Mouse (Mus musculus): ENCODE data around the gene F11r. TPM values are rescaled to one million over a fixed set of nuclear protein-coding genes. Genes with fewer than 3 reads are reported as not detected.

The F11r gene
- polyA plus RNA-seq, 1 experiment from 2014 or later: 10.1 TPM

DNA sequence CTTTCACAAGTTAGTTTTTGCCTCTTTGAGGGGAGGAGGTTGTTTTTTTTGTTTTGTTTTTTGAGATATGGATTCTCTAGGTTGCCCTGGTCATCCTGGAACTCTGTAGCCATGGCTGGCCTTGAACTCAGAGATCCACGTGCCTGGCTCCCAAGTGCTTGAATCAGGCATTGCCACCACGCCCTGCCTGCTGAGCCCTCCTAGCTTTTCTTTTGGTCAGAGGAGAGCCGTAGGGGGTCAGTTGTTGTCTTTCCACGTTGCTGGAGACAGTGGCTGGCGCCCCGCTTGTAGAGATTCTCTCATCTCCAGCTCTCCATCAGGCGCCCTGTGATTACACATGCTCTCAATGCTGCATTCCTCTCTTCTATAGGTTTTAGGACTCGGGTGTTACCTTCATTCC is 23.7 kb upstream of the F11r start:
- peak overlapping the region; percentile 59; the same call in 1 of the 2 replicates for H3K4me2 ChIP-seq (replicated peaks)
- ATAC-seq (ENCODE audit: low FRiP score, low read depth): no peak
- H3K9me3 ChIP-seq: no peaks in the 10 kb centered on the region
- H3K27ac ChIP-seq (replicated peaks): no peak overlapping the region
- H3K4me3 ChIP-seq: no peak overlapping the region
- no peak overlapping the region for H3K9ac ChIP-seq (replicated peaks)
- WGBS: 79% methylated on average over 8 of the region's 8 CpGs
- H3K27me3 ChIP-seq: peaks cover 7% of the 10 kb centered on the region
- peaks cover 38% of the 10 kb centered on the region for H3K36me3 ChIP-seq
- H3K4me1 ChIP-seq: peaks cover 21% of the 10 kb centered on the region

DNA sequence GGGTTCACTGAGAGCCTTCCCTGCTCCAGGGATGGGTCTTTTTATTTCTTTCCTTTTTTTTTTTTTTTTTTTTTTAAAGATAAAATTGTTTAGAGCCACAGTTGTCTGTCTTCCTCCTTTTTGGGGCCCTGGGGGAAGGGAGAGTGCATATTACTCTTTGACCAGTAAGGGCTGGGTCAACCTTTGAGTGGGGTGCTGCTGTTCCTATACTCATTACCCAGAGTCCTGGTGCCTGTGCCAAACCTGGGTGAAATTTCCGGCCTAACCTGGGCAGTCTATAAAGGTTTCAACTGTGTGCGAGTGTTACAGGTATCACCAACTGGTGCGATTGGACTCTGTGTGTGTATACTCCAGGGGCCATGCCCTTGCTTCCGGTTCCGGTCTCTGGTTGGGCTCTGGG is 18.7 kb upstream of the F11r start, which contains the start of gene Tstd1:
Tstd1 (plus strand) TSS at position 213 of the 400 bp plus-strand sequence.
- Histone ChIP-seq H3K9ac (replicated peaks) (no peak within 1 kb of the TSS), H3K36me3 (peaks cover 59% of the 10 kb centered on the region), H3K4me1 (peaks cover 8% of the 10 kb centered on the region), H3K9me3 (no peaks in the 10 kb centered on the region), H3K27ac (replicated peaks) (peak within 1 kb of the TSS; percentile 67), H3K4me2 (replicated peaks) (no peak within 1 kb of the TSS), H3K27me3 (no peaks in the 10 kb centered on the region), H3K4me3 (no peak within 1 kb of the TSS)
- no peak; the same call in 1 of the 2 replicates for ATAC-seq (ENCODE audit: low FRiP score, low read depth)
- 88% methylated on average over 5 of the region's 5 CpGs for WGBS

DNA sequence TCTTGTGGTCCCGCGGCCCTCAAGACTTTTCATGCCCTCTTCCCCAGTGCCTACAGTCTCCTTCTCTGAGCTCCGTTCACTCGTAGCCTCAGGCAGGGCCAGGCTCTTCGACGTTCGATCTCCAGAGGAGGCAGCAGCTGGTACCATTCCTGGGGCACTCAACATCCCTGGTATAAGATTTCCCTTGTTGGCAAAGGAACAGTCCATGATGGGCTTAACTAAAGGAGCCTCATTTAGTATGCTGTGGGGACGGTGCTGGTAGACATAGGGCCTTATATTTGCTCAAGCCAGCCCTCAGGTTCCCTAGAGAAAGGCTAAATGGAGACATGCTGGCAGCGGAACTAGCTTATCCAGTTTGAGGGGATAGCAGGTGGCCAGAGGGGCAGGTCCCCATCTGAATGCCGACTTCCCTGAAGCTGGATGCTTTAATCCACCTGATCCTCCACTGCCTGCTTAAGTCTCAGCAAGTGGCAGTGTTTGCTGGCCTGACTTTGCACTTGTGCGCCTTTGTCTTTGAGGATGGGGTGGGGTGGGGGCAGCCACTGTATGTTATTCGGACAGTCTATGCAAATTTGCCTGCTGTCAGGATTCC is 17.9 kb upstream of the F11r start:
- Histone ChIP-seq H3K9me3 (no peaks in the 10 kb centered on the region), H3K9ac (replicated peaks) (no peak overlapping the region), H3K36me3 (peaks cover 55% of the 10 kb centered on the region), H3K27ac (replicated peaks) (peak overlapping the region; percentile 67), H3K4me3 (no peak overlapping the region), H3K4me2 (replicated peaks) (no peak overlapping the region), H3K4me1 (peaks cover 1% of the 10 kb centered on the region; the same call in 1 of the 2 replicates), H3K27me3 (no peaks in the 10 kb centered on the region)
- WGBS: 43% methylated on average over 12 of the region's 12 CpGs
- peak; percentile 72 for ATAC-seq (ENCODE audit: low FRiP score, low read depth)

DNA sequence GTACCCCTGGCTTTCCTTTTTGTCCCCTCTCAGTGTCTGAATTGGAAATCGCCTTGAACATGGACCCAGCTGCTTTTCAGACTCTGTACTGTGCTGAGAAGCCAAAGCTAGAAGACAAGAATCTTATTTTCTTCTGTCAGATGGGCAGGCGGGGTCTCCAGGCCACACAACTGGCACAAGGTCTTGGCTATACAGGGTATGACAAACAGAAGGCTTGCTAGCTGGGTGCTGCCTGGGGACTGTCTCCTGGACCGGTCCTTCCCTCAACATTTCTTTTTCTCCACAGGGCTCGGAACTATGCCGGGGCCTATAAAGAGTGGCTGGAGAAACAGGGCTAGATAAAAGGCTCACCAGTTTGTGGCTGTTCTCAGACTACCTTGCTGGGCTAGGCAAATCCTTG is 17.4 kb upstream of the F11r start:
- no peaks in the 10 kb centered on the region for H3K27me3 ChIP-seq
- no peak overlapping the region for H3K9ac ChIP-seq (replicated peaks)
- WGBS: 66% methylated on average over 5 of the region's 5 CpGs
- H3K4me1 ChIP-seq: no peaks in the 10 kb centered on the region; the same call in 1 of the 2 replicates
- H3K4me3 ChIP-seq: no peak overlapping the region
- peaks cover 55% of the 10 kb centered on the region for H3K36me3 ChIP-seq
- H3K4me2 ChIP-seq (replicated peaks): no peak overlapping the region
- ATAC-seq (ENCODE audit: low FRiP score, low read depth): no peak; the same call in 1 of the 2 replicates
- H3K27ac ChIP-seq (replicated peaks): peak overlapping the region; percentile 67
- no peaks in the 10 kb centered on the region for H3K9me3 ChIP-seq

DNA sequence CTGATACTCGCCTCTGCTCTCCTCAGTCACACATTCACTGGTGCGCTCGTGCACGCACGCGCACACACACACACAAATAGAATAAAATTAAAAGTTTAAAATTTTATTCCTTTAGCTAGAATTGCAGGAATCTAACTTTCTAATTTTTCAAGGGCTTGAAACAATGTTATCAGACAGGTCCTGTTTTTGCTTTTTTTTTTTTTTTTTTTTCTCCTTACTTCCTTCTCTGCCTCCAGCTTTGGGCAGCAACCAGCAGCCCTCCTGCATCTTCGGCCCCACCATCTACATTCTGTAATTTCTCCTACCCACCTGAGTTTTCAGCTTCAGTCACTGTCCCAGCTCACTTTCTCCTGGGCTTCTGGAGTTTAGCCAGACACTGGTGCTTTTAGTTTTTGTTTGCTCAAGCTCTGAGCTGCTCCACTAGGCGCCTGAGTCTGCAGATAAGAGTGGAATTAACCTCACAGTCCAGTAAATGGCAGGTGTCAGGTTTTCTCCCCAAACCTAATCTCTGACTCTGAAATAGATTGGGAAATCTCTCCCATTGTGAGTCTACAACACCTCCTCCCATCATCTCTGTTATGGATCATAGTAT is 14.7 kb upstream of the F11r start:
- WGBS: 87% methylated on average over 8 of the region's 8 CpGs
- Histone ChIP-seq H3K36me3 (peaks cover 29% of the 10 kb centered on the region), H3K4me2 (replicated peaks) (no peak overlapping the region), H3K27ac (replicated peaks) (no peak overlapping the region), H3K9ac (replicated peaks) (no peak overlapping the region), H3K4me1 (no peaks in the 10 kb centered on the region; the same call in 1 of the 2 replicates), H3K27me3 (0 out of 2 replicates have a peak, but pooled peaks cover 1% of the 10 kb centered on the region), H3K9me3 (no peaks in the 10 kb centered on the region), H3K4me3 (no peak overlapping the region)
- no peak for ATAC-seq (ENCODE audit: low FRiP score, low read depth)

DNA sequence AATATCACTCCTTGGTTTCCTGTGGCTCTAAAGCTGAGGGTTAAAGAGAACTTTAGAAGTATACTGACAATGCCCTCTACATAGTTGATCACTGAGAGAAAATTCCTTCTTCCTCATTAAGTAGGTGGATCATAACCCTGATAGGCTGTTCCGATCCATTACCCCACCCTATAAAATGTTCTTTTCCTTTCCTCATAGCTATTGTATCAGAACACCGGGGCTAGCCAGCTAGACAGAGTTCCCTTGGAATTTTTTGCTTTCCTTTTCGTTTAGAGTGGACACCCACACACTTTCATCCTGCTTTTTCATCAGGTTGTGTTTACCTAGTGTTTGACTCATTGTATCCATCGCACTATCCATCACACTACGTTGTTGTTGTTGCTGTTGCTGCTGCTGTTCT is 12.7 kb upstream of the F11r start:
- H3K4me2 ChIP-seq (replicated peaks): no peak overlapping the region
- no peak overlapping the region for H3K4me3 ChIP-seq
- H3K4me1 ChIP-seq: no peaks in the 10 kb centered on the region; the same call in 1 of the 2 replicates
- peaks cover 10% of the 10 kb centered on the region for H3K36me3 ChIP-seq
- no peak overlapping the region for H3K27ac ChIP-seq (replicated peaks)
- no peak overlapping the region for H3K9ac ChIP-seq (replicated peaks)
- 79% methylated on average over 5 of the region's 5 CpGs for WGBS
- H3K27me3 ChIP-seq: 0 out of 2 replicates have a peak, but pooled peaks cover 4% of the 10 kb centered on the region
- H3K9me3 ChIP-seq: no peaks in the 10 kb centered on the region
- no peak for ATAC-seq (ENCODE audit: low FRiP score, low read depth)

DNA sequence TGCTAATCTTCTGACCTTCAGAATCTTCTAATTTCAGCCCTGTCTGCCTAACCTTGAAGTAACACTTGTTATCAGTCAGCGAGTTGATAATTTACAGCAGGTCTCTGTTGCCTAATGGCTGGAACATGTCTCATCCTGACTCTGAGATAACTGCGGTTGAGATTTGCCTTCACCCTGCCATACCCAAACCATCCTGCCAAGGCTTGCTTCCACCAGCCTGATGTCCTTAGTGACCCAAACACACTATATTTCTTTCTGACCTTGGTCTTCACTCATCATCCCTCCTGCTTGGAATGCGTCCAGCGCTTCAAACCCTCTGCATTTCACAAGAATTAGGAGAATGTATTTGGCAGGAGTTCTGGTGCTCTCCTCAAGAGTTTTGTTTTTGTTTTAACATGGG is 12.2 kb upstream of the F11r start:
- H3K27me3 ChIP-seq: 0 out of 2 replicates have a peak, but pooled peaks cover 4% of the 10 kb centered on the region
- no peaks in the 10 kb centered on the region for H3K9me3 ChIP-seq
- H3K4me2 ChIP-seq (replicated peaks): no peak overlapping the region
- H3K4me1 ChIP-seq: no peaks in the 10 kb centered on the region
- H3K9ac ChIP-seq (replicated peaks): no peak overlapping the region
- WGBS: 88% methylated on average over 4 of the region's 4 CpGs
- H3K4me3 ChIP-seq: no peak overlapping the region
- ATAC-seq (ENCODE audit: low FRiP score, low read depth): no peak
- H3K27ac ChIP-seq (replicated peaks): no peak overlapping the region
- peaks cover 10% of the 10 kb centered on the region for H3K36me3 ChIP-seq

DNA sequence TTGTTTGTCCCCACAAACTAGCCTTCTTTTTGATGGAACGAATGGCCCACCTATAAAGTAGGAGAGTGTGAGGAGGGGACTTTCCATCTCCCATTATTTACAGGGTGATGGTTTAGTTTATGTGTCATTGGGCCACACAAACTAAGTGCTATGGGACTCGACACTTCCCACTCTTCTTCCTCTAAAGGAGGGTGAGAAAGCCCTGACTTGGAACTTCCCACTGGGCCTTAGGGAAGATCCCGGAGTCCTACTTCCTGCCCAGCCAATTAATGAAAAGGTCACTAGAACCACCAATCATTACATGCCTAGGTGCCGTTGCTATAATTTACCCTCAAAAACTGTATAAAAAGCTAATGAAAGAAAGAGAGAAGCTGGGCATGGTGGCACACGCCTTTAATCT is 5.2 kb upstream of the F11r start:
- Histone ChIP-seq H3K4me2 (replicated peaks) (no peak overlapping the region), H3K36me3 (no peaks in the 10 kb centered on the region), H3K9ac (replicated peaks) (no peak overlapping the region), H3K4me3 (no peak overlapping the region), H3K27me3 (peaks cover 23% of the 10 kb centered on the region), H3K27ac (replicated peaks) (no peak overlapping the region), H3K4me1 (no peaks in the 10 kb centered on the region), H3K9me3 (no peaks in the 10 kb centered on the region)
- ATAC-seq (ENCODE audit: low FRiP score, low read depth): no peak
- 88% methylated on average over 5 of the region's 5 CpGs for WGBS

DNA sequence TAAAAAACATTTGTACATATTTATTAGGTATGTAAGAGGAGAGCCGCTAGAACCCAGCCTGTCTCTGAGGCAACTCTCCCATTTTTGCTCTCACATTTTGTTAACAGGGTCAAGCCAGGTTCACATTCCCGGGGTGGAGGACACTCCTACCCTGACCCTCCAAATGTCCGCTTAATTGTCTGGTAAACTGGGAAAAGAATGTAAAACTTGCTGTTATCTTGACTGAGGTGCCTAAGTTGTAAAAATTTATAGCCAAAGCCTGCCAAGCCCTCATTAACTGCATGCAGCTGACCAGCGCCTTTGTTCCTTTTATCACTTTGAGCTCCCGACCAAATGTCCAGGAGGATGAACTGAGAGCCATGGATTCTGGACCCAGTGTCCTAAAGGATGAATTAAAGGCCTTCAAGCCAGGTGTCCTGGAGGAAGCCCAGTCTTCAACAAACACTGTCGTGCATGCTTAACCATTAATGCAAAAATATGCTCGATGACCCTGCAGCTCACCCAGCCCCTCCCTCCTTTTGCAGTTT is 2.0 kb upstream of the F11r start:
- Histone ChIP-seq H3K27me3 (peaks cover 52% of the 10 kb centered on the region), H3K9ac (replicated peaks) (no peak overlapping the region), H3K4me3 (no peak overlapping the region), H3K4me2 (replicated peaks) (no peak overlapping the region), H3K36me3 (no peaks in the 10 kb centered on the region), H3K4me1 (peaks cover 10% of the 10 kb centered on the region; the same call in 1 of the 2 replicates), H3K27ac (replicated peaks) (no peak overlapping the region), H3K9me3 (no peaks in the 10 kb centered on the region)
- no peak for ATAC-seq (ENCODE audit: low FRiP score, low read depth)
- WGBS: 71% methylated on average over 7 of the region's 7 CpGs

DNA sequence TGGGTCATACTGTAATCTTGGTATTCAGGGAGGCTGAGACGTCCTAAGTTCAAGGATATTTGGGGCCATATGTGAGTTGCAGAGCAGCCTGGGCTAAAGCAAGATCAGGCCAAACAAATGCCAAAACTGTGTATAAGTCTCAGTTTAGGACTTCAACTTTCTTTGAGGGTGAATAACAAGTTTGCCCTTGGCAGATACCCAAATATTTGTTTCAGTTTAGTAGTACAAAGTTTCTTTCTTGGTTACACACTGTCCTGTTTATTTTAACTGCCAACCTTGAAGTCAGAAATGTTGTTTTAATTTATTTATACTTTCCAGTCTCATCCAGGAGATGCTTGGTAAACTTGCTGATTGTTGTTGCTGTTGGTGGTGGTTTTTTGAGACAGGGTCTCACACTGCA is 1.4 kb upstream of the F11r start:
- WGBS: 73% methylated on average over 1 of the region's 1 CpGs

DNA sequence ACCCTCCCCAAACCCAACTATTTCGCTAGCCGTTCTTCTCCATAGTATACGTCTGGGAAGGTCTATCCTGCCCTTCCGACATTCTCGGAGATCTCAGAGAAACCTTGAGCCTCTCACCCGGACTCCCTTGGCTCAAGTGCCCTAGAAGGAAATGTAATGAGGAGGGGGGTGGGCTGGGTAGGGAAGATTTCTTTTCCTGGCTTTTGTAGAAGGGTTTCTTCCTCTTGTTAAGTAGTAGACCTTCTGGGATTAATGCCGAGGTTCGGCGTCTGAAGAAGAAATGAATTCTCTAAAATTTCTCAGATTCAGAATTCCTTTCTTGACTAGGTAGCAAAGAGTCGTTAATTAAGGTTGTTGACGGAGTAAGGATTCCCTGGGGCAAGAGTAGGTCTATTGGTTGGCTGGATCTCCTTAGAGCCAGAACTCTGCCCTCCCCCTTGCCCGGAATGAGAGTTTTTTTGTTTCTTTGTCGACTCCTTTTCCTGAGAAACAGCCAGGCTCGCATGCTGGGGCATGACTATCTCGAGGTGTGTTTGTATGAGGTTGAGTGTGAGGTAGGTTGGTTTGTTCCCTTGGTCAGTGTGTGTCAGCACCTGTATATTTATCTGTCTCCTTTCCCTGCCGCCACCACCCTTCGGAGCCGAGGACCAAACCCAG is 807 bp downstream of the F11r start:
- Histone ChIP-seq H3K4me2 (replicated peaks) (peak overlapping the region; percentile 54), H3K4me1 (peaks cover 10% of the 10 kb centered on the region; the same call in 1 of the 2 replicates), H3K9me3 (no peaks in the 10 kb centered on the region), H3K27me3 (peaks cover 65% of the 10 kb centered on the region), H3K36me3 (no peaks in the 10 kb centered on the region), H3K27ac (replicated peaks) (no peak overlapping the region), H3K9ac (replicated peaks) (no peak overlapping the region), H3K4me3 (peak overlapping the region; percentile 37)
- 8% methylated on average over 18 of the region's 18 CpGs for WGBS
- ATAC-seq (ENCODE audit: low FRiP score, low read depth): no peak

More for the DNA sequence above, 1.4 kb upstream of the F11r start:
- no peaks in the 10 kb centered on the region for H3K36me3 ChIP-seq
- peaks cover 10% of the 10 kb centered on the region; the same call in 1 of the 2 replicates for H3K4me1 ChIP-seq
- H3K9me3 ChIP-seq: no peaks in the 10 kb centered on the region
- no peak overlapping the region for H3K4me2 ChIP-seq (replicated peaks)
- no peak for ATAC-seq (ENCODE audit: low FRiP score, low read depth)
- H3K4me3 ChIP-seq: no peak overlapping the region
- H3K9ac ChIP-seq (replicated peaks): no peak overlapping the region
- H3K27me3 ChIP-seq: peaks cover 56% of the 10 kb centered on the region
- H3K27ac ChIP-seq (replicated peaks): no peak overlapping the region

DNA sequence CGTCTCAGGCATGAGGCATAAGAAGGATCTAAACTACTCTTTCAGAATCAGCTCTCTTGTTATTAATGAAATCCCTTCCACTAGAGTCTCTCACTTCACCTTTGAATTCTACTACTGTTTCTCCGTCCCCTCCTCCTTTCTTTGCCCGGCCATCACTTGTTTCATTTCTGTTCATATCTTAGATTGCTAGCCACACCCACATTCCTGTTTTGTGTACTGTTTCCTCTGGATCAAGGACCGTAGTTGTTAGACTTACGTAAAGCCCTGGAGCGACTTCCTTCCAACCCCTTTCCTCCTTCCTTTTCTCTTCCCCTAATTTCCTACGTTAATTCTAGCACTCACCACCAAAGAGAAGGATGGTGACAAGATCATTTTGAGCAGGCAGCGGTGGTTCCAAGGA is 1.7 kb downstream of the F11r start:
- WGBS: 59% methylated on average over 8 of the region's 8 CpGs
- H3K36me3 ChIP-seq: no peaks in the 10 kb centered on the region
- peaks cover 5% of the 10 kb centered on the region for H3K9me3 ChIP-seq
- H3K27me3 ChIP-seq: peaks cover 65% of the 10 kb centered on the region
- H3K4me1 ChIP-seq: peaks cover 10% of the 10 kb centered on the region; the same call in 1 of the 2 replicates
- no peak overlapping the region for H3K27ac ChIP-seq (replicated peaks)
- no peak for ATAC-seq (ENCODE audit: low FRiP score, low read depth)
- no peak overlapping the region for H3K4me3 ChIP-seq
- H3K9ac ChIP-seq (replicated peaks): no peak overlapping the region
- H3K4me2 ChIP-seq (replicated peaks): no peak overlapping the region
